Mouse (Mus musculus) activated CD4-positive, CD25-positive, alpha-beta regulatory T cell, adult 4 months (primary cell): Measurements from ENCODE around the gene Sufu. TPM values are rescaled to one million over a fixed set of nuclear protein-coding genes. Genes with fewer than 3 reads are reported as not detected.

Experiments
- ATAC-seq: one replicate; pipeline ENCODE4 v1.8.0; 2017
- polyA plus RNA-seq, 2 experiments: library from polyadenylated mRNA; unstranded; fragments of 100-300 nt; shearing (Covaris generic); gene quantifications; one replicate each; pipeline ENCODE4 v1.2.1; 2017

Gene Sufu
- polyA plus RNA-seq, 2 experiments from 2014 or later: 9.4 to 12.2 TPM

- ATAC-seq: peak; percentile 17
These were observed 120.2 kb downstream of the Sufu start for GRCm38 (mm10) chr19:46516667-46517528.

- ATAC-seq: no peak
These were observed 121.0 kb downstream of the Sufu start for GRCm38 (mm10) chr19:46517529-46518351.

GRCm38 (mm10) chr19:46518352-46518787 lies 121.7 kb downstream of the Sufu start:
- peak; percentile 55 for ATAC-seq

GRCm38 (mm10) chr19:46518828-46519621 lies 122.3 kb downstream of the Sufu start:
- no peak for ATAC-seq

GRCm38 (mm10) chr19:46521698-46522097 lies 125.0 kb downstream of the Sufu start:
- ATAC-seq: no peak

- no peak for ATAC-seq
These were observed 125.8 kb downstream of the Sufu start for GRCm38 (mm10) chr19:46522433-46523044.

GRCm38 (mm10) chr19:46523131-46523479 lies 126.4 kb downstream of the Sufu start:
- ATAC-seq: no peak

- no peak for ATAC-seq
These were observed 126.9 kb downstream of the Sufu start for GRCm38 (mm10) chr19:46523480-46524151.

GRCm38 (mm10) chr19:46524152-46524544 lies 127.5 kb downstream of the Sufu start:
- no peak for ATAC-seq

- no peak for ATAC-seq
These were observed 128.1 kb downstream of the Sufu start for GRCm38 (mm10) chr19:46524601-46525321.

- no peak for ATAC-seq
These were observed 129.3 kb downstream of the Sufu start for GRCm38 (mm10) chr19:46525691-46526631.

GRCm38 (mm10) chr19:46527632-46528528 lies 131.2 kb downstream of the Sufu start:
- no peak for ATAC-seq

- ATAC-seq: no peak
These were observed 132.0 kb downstream of the Sufu start for GRCm38 (mm10) chr19:46528529-46529213.

- ATAC-seq: no peak
These were observed 133.1 kb downstream of the Sufu start for GRCm38 (mm10) chr19:46529601-46530448.

GRCm38 (mm10) chr19:46530449-46530990 lies 133.8 kb downstream of the Sufu start:
- ATAC-seq: no peak

- ATAC-seq: no peak
These were observed 134.7 kb downstream of the Sufu start for GRCm38 (mm10) chr19:46531071-46532030.
